Mouse (Mus musculus) lung, postnatal 36 days (tissue): Measurements from ENCODE around the gene Epb42.
"Not testable (repeated sequence)": the region's sequence is repeated elsewhere in the genome, so short reads cannot be mapped to it uniquely, and the experiment has no call there.

Source experiments
- DNase-seq: peaks from one replicate; pipeline ENCODE4 v3.0.0; 2022; ENCODE audit warnings: mixed read lengths

Epb42 gene

DNA sequence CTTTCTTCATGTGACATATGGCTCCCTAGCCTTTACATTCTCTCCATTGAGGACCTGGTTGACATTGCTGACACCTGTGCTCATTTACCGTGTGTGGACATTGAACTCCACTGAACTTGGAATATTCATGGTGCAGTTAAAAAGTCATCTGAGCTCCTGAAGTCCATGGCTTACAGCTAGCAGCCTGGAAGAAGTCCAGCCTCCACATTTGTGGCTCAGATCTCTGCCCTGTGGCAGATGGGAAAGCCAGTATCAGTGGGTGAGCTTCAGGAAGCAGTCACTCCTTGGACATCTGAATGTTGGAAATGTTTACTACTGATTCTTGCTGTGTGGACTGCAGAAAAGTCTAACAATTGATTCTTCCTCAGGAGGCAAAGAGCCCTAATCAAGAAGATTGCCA is 29.9 kb downstream of the Epb42 start:
- no peak for DNase-seq

DNA sequence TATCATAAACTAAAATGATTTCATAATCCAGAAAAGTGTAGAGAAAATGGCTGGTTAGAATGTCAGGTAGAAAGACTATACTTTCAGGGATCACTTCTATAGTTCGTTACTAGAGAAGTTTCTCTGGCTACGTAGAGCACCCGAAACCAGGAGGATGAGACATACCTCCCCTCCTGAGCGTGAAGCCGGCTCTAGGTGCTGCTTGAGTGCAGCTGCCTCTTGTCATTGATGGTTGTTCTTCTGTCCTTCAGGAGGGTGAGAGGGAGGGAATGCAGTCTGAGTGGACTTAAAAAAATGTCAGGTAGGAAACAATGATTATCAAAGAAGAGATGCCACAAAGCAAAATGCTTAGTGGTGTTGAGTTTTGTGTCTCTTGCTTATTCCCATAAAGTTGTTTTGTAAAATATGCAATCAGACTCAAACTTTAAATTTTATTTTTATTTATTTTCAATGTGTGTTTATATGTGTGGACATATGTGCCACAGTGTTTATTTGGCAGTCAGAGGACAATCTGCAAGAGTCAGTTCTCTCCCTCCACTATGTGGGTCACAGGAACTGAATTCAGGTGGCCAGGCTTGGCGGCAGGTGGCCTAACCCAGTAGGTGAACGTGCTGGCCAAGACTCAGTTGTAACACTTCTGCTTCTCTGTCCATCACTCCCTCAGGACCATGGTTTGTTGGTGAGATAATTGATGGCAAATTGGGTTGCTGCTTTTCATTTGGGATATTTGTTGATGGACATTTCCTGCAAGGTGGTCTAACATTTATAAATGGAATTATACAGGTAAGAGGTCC is 32.7 kb downstream of the Epb42 start:
- no peak for DNase-seq

DNA sequence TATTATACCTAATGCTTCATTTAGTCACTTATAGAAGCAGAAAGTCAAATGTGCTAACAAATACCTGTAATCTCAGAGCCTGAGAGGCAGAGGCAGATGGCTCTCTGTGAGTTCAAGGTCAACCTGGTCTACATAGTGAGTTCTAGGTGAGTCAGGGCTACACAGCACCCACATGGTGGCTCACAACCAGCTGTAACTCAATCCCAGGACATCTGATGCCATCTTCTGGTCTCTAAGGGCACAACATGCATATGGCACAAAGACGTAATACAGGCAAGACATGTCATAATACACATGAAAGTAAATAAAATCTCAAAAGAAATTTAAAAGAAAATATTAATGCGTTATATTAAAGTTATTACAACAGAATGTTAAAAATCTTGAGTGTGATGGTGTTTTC is 33.3 kb downstream of the Epb42 start:
- peak; percentile 10 for DNase-seq

DNA sequence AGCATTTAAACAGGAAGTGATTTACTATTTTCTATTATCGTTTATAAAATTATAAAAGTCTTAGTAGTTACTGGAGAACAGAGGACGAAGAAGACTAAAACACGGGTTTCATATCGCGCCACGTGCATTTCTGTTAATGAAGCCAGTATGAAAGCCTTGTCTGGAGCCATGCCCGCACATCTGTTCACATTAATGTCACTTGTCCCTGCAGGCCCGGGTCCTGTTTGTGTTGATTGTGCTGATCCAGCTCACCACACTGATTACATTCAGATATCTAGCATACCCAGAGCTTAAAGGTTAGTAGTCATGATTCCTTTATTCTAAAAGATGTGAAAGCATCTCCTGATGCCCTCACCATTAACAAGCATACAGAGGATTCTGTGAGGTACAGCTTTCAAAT is 38.0 kb downstream of the Epb42 start:
- DNase-seq, result no peak

DNA sequence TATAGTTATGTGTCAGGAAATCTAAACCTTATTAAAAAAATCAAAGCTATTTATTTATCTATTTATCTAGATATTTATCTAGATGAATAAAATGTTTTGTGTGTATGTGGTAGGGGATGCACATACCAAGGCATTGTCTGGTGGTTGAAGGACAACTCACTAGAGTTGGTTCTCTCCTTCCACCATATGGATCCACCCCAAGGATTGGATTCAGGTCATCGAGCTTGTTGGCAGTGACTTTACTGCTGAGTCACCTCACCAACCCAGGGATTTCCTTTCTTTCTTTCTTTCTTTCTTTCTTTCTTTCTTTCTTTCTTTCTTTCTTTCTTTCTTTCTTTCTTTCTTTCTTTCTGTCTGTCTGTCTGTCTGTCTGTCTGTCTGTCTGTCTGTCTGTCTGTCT is 40.3 kb downstream of the Epb42 start:
- not testable (repeated sequence) for DNase-seq

DNA sequence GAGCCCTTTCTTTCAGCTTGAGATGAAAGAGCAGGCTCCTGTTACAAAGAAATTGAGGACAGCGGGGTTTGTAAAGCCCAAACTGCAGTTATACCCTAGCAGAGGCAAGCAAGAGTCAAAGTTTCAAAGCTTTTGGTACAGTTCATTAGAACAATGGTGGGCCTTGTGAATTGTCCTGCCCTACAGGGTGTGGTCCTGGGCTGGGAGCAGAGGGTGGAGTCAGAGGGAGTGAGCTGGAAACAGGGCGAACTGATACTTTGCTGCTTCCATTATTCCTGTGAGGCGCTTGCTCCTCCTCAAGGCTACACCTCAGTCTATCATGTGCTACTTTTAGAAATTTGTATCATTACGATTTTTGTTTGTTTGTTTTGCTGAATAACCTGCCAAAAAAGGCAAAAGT is 45.7 kb downstream of the Epb42 start:
- no peak for DNase-seq

DNA sequence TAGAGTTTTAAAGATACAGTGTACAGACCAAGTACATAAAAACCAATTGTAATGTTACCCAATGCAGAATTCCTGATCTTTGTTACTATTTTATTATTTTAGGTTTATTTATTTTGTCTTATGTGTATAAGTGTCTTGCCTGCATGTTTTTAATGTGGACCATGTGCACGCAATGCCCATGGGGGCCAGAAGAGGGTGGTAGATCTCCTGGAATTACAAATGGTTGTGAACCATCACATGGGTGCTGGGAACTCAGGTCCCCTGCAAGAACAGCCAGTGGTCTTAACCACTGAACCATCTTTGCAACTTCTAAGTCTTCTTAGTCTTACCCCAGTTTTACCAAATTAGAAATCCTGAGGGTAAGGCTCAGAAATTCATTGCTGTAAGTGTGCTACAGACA is 51.6 kb downstream of the Epb42 start:
- DNase-seq, result no peak

DNA sequence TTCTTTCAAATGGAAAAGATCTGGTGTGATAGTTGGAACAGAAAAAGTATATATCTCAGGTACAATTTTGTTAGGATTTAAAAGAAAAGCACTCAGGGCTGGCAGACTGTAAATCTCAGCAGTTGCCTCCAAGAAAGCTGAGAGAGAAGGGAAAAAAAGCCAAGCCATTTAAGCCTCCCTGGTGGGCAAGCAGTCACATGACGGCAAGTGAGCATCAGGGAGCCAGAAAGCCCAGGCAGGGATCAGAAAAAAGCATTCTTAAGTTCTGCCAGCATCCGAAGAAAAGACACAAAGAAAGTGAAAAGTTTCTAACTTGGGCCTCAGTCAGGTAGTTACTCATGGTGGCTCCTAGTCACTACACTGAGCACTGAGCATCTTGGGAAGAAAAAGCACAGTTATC is 53.3 kb downstream of the Epb42 start:
- no peak for DNase-seq

DNA sequence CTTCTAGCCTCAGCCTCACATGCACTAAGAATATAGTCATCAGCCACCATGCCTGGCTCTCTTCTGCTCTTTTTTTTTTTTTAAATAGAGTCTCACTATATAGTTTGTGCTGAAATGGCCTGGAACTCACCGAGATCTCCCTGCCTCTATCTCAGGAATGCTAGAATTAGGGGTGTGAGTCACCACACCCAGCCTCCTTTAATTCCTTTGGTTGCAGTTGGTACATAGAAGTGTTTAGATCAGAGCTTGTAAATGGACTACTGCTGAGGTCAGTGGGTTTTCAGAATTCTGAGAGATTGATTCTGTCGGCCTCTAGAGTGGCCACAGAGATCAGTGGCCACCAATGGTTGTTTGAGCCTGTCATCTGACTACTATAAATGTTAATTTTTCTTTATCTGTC is 56.0 kb downstream of the Epb42 start:
- DNase-seq, result no peak

DNA sequence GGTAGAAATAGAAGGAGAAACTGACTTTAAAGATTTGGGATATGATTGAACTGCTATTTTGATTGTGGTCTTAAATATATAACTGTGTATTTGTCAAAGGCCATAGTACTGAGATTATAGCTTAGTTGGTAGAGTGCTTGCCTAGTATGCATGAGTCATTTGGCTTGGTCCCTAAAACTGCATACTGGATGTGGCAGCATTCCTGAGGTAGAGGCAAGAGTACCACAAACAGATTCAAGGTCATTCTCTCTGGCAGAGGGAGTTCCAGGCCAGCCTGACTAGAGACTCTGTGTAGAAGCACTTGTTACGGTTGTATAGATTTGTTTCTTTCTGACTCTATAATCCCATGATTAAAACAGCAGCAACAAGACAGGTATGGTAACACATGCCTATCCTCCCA is 57.1 kb downstream of the Epb42 start:
- peak; percentile 44 for DNase-seq

DNA sequence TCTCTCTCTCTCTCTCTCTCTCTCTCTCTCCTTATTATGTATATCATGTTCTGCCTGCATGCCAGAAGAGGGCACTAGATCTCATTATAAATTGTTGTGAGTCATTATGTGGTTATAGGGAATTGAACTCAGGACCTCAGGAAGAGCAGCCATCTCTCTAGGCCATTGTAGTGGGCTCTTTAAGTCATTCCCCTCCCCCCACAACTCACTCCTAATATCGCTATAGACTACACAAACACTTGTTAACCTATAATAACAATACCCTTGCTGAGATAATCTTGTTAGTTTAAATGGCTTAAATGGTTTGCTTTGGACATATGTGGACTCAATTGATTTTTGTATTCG is 58.2 kb downstream of the Epb42 start:
- DNase-seq, result no peak

DNA sequence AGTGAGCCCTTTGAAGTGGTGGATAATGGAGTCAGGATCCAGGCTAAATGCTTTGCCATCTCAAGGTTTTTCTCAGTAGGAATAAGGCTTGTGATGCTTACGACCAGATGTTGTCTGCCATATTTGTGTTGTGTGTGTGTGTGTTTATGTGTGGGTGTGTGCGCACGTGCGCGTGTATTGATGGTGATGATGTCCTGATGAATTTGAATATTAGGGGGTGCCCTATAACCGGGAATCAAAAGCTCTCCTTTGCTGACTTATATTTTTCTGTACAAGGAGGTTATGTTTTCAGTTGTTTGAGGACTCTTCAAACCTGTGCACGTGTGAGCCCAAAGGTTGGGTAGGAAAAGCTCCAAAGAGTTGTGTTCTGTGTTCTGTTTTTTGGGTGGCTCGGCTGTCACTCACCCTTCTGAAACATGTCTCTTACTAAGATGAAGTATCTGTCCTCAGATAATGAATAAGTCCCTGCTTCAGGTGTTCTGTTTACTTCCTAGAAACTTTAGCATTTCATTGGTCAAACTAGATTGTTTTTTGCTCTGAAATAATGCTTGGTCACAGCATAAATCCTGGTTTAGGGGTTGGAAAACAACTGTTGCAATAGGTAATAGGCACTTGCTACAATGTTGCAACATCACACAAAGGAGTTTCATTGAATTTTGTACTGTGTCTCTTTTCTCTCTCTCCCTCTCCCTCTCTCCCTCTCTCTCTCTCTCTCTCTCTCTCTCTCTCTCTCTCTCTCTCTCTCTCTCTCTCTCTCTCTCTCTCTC is 58.8 kb downstream of the Epb42 start:
- no peak for DNase-seq

DNA sequence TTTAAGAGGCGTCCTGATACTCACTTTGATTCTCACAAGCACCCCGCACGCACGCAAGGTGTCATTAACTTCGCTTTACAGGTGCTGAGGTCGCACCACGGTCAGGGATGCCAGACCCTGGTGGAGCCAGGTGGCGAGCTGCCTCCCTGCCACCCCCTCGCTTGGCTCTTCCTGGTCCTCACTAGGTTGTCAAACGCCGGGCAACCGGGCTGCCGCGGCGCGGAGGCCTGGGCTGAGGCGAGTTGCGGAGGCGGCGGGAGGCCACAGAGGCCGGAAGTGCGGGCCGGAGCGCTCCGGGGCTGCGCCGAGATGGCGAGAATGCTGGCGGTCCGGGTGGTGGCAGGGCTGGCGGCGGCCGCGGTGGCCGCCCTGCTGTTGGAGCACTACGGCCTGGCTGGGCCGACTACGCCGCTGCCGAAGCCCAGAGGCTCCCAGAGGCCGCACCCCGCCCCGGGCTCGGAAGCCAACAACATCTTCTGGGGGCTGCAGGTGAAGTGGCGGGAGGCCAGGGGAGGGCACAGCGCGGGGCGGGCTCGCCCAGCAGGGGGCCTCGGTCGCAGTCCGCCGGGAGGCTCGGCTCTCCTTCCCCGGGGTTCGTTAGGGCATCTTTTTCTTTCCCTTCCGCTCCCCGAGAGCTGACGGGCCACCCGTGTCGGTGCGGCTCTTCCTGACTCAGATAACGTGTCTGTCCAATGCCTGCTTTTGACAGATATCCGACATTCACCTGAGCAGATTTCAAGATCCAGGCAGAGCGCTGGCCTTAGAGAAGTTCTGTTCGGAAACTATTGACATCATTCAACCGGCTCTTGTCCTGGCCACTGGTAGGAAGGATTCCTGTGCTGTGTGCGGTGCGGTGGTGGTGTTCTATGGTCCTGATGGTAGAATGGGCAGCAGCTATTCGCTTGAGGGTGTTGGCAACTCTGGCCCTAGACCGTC is 59.6 kb downstream of the Epb42 start, which contains the start of gene Tmem62:
Gene Tmem62, plus strand, starts transcription at position 28 of the 936 bp plus-strand sequence.
- DNase-seq, result peak; percentile 65

DNA sequence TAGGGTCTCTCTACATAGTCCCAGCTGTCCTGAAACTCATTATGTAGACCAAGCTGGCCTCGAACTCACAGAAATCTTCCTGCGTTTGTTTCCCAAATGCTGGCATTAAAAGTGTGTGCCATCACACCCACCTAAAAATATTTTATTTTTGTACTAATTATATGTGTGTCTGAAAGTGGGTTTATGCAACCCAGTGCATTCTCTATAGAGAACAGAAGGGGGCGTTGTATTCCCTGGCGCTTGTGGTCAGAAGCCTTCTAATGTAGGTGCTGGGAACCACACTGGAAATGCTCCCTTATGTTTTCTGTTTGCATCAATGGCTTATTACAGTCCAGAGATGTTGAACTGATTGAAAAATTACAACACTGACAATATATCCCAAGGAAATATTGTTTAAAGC is 60.6 kb downstream of the Epb42 start:
- peak; percentile 37 for DNase-seq

DNA sequence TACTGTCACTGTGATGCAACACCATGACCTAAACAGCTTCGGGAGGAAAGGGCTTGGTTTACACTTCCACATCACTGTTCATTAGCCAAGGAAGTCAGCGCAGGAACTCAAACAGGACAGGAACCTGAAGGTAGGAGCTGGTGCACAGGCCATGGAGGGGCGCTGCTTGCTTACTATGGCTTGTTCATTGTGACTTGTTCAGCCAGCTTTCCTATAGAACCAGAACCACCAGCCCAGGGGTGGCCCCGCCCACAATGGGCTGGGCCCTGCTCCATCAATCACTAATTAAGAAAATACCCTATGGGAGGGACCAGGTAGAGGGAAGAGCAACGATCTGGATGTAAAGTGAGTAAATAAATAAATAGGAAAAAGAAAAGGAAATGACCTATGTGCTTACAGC is 63.9 kb downstream of the Epb42 start:
- DNase-seq, result peak; percentile 31

DNA sequence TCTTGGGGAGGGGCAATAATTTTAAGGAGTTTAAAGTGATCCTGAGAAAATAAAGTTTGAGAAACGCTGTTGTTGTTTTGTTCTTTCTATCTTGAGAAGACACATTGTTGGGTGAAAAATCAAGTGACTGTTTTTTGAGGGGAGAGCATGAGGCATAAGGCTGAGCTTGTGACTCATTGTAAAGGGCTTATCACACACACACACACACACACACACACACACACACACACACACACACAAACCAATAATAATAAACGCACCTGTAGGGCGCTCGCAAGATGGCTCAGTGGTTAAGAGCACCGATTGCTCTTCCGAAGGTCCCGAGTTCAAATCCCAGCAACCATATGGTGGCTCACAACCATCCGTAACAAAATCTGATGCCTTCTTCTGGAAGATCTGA is 64.6 kb downstream of the Epb42 start:
- not testable (repeated sequence) for DNase-seq

DNA sequence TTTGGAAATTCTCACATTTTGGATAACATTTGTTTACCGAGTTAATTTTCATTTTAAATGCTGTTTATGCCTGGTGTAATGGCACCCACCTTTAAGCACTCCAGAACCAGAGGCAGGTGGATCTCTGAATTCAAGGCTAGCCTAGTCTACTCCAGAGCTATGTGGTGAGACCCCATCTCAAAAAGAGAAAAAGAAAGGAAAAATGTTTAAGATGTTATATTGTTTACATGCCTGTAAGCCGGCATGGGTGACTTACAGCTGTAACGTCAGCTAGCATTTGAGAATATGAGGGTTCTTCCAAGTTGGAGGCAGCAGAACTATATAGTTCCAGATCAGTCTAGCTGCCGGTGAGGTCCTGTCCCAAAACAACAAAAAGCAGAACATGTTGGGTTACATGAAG is 65.1 kb downstream of the Epb42 start:
- no peak for DNase-seq

DNA sequence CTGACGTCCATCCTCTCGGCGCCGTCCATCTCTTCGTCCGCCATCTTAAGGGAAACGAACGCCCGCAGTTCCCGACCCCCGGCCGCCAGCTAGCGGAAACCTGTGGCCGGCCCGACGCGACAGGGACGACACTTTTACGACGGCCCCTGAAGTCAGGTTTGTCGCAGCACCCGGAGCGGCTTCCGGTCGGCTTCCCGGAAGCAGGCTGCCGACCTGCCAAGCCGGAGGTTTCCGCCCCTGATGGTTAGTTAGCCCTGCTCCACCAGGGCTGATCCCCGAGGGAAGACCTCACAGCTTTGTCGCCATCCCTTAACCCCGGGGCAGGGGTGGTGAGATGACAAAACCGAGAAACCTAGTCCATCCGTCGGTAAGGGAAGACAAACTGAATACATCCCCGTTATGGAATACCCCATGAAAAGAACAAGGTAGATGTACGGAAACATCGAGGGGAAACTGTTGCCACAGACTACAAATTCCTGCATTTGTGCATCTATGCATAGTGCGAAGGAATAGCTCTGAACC is 66.3 kb downstream of the Epb42 start, which contains the start of gene Ubr1:
Gene Ubr1, minus strand, starts transcription at position 157 of the 522 bp plus-strand sequence.
- peak; percentile 91 for DNase-seq

DNA sequence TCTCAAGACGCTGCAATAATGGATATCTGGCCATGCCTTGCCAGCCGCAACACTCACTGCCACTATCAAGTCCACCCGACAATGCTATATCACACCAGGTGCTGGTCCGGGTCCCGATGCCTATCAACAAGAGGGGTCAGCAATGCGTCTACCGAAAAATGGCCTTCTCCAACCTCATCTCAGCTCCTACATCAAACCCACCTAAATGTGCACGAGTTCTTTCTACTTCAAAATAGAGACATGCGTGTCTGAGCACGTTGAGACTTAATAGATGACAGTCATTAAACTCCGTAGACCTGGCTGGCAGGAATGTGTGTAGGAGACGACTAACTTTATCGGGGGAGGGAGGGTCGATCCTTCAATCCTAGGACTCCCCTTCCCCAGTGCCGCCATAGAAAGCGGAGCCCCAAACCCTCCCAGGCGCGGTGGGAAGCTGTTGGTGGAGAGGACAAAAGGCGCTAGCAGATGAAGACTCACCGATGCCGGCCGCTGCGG is 66.8 kb downstream of the Epb42 start:
- DNase-seq, result no peak
